Mouse (Mus musculus): ENCODE data around the gene Ube2o.
A peak's percentile ranks its signal among the peaks of the same experiment; 100 is the strongest.

Gene Ube2o

DNA sequence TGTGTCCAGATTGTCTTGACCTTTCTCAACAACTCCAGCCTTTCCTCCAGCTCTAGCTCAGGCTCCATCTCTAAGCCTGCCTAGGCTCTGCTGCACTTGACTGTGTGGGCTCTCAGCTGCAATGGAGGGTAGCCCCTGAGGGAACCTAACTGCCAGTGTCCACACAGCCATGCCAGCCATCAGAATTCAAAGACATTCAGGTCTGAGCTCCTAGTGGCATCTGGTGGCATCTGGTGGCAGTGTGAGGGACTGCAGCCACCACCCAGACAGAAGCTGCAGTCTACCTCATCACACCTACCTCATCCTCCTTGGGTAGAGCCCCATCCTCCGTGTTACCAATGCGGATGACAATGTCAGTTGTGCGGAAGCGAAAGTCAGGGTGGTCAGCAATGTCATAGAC is 38.1 kb downstream of the Ube2o start:
- DNase-seq (ENCODE audit: low spot score in 2 of 2), result no peak

DNA sequence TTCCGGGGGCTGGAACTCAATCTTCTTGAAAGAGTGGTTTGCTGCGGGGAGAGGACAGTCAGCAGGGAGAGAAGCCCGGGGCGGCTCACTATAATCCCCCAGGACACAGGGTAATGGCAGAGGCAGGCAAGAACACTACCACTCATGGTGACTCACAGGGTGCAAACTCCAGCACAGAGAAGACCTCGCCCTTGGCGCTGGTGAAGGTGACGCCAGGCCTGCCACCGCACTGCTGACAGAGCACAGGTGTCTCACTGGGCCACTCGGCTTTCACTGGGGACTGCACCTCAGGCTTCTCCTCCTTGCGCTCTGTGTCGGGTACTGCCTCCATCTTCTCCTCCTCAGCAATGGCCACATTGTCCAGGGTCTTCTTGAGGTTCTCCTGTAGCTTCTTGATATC is 40.1 kb downstream of the Ube2o start:
- no peak for DNase-seq (ENCODE audit: low spot score in 2 of 2)

DNA sequence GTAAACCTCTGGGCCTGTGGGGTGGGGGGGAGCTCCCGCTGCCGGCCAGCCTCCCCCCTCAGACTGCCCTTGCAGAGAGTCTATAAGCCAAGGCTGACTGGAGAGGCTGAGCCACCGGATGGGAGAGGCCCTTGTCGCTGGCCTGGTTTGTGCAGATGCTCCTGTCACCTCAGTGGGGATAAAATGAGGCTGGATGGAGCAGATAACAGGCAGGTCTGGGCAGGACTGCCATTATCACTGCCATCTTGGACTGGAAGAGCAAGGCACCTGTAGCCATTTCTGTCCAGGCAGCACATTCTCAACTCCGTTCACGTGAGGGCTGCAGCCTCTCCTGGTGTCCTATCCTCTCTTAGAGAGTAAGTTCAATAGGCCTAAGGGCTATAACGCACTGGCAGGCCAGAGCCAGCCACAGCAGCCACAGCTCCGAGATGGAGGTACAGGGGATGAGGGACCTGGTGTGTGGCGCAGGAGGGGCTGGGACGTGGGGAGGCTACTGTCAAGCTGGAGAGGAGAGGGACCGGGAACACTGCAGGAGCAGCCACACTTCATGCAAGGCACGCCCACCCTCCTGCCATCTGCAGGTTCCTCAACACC is 43.0 kb downstream of the Ube2o start:
- DNase-seq (ENCODE audit: low spot score in 2 of 2), result no peak

DNA sequence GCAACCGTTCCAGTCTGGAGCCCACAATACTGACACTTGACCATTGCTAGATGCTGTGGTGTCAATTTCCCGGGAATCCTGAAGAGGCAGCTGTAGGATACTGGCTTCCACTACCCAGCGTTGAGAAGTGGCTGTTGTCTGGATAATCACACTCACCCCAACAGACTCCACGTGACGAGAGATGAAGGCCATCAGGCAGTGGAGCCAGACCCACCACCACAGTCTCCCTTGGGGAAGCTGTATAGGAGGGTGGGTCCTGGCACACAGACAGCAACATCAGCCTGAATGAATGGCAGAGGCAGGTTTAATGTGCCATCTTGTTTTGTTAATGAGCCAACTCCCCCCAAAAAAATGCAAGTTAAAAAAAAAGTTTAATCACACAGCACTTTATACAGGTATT is 43.9 kb downstream of the Ube2o start:
- no peak for DNase-seq (ENCODE audit: low spot score in 2 of 2)

DNA sequence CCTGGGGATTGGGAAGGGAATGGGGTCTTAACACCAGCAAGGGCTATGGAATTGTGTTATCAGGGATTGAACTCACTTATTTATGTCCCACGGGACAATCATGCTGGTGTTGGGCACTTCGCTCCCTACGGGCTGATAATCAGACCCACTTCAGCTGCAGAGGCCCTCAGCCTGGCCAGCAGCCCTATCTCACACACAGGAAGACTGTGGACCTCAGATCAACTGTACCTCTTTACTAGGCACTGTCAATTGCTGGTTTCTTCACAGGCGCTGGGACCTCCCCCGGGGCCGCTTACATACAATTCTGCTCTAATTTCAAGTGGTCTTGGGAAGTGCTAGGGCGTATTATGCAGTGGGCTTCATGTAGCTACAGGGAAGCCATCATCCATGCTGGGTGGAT is 44.6 kb downstream of the Ube2o start:
- no peak for DNase-seq (ENCODE audit: low spot score in 2 of 2)

DNA sequence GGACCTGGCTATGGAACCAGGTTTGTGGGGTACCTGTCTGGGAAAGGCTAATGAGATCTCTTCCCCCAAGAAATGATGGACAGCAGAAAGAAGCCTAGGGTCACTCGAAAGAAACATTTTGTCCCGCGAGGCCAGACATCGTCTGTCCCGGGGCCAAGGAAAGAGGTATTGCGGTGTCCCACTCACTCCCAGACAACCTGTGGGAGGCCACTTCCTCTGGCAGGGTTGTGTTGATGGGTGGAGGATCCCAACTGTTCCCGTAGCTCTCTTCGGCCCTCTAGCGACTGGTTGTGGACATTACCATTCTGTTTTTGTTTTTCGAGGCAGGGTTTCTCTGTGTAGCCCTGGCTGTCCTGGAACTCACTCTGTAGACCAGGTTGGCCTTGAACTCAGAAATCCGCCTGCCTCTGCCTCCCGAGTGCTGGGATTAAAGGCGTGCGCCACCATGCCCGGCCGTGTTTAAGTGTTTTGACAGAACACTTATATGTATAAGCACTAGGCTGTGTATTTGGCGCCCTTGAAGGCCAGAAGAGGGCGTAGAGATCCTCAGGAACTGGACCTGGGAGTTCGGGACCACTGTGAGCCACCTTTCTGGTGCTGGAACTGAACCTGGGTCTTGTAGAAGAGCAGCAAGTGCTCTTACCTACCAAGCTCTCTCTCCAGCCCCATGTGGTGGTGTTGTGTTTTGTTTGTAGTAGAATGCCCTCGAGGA is 46.9 kb downstream of the Ube2o start:
- peak; percentile 71 to 77 for DNase-seq (ENCODE audit: low spot score in 2 of 2)

DNA sequence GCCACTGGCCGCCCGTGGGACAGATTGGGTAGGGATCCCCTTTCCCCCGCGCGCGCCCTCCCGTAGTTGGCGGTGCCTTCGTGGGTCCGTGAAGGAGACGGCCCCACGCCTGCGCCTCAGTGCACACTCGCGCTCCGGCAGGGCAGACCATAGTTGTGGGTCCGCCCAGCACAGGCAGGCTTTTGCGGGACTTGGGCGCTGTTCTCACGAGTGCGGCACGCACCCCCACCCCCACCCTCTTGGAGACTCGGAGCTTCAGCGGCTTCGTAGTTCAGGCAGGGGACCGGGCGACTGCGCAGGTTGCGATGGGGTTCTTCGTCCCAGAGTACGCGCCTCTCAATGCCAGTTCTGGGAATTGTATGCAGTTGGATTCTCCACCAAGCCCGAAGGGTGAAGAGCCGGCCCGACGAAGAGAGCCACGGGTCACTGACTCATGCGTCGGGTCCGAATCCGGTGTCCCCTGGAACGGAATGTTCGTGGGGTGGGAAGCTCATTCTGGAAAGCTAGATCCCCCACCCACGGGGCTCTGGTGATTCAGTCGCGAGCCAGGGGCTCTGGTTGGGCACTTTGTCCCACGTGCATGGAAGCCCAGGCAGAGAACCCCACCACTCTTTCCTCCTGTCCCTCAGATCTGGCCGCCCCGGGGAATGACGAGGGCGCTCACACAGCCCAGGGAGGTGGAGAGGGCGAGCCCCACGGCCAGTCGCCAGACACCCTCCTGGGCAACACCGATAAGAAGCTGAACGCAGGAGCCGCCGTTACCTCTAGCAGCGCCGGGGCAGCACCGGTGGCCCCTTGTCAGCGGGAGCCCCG is 47.7 kb downstream of the Ube2o start:
- peak; percentile 25 to 39 for DNase-seq (ENCODE audit: low spot score in 2 of 2)

DNA sequence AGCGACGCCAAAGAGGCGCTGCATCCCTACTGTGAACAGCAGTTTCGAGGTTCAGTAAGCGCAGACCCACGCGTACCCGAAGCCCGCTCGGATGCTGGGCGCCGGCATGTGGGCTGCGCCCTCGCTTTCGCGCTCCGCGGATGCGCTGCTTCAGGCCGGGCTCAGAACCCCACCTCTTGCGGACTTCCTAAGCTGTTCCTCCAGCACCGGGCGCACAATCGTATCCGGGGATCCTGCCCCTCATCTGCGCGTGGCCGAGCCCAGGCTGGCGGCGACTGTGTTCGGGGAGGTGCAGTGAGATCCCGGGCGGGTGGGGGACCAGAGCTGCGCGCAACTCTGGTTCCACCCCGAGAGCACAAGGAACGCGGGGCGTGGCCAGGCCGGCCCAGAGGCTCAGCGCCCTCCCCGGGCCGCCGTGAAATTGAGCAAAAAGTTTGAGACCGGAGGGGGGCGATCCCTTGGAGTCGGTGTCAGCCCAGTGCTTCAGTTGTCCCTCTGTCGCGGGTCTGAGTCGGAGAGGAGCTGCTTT is 48.4 kb downstream of the Ube2o start:
- peak; percentile 73 to 74 for DNase-seq (ENCODE audit: low spot score in 2 of 2)

DNA sequence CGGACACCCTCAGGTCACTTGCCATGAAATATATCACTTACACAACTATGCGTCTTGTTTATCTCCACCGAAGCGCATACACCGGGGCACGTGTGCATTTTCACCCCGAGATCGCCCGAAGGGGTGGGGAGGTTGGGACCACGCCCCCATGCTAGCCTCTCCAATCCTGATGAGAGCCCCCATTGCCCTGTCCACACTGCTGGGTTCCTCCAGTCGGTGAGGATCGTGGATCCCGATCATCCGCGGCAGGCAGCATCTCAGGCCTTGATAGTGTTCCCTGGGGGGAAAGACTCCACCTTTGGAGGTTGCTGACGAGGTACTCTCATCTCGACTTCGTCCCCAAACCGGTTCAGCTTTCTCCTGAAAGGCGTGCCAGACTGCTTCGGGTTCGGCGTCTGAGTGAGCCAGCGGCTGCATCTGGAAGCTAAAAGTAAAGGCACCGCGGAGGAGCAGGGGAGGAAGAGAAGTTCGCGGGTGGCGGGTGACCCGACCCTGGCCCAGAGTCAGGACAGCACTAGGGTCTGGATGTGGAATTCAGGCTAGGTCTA is 48.9 kb downstream of the Ube2o start:
- peak in 1 of 2 experiments; percentile 22 for DNase-seq (ENCODE audit: low spot score in 2 of 2)

DNA sequence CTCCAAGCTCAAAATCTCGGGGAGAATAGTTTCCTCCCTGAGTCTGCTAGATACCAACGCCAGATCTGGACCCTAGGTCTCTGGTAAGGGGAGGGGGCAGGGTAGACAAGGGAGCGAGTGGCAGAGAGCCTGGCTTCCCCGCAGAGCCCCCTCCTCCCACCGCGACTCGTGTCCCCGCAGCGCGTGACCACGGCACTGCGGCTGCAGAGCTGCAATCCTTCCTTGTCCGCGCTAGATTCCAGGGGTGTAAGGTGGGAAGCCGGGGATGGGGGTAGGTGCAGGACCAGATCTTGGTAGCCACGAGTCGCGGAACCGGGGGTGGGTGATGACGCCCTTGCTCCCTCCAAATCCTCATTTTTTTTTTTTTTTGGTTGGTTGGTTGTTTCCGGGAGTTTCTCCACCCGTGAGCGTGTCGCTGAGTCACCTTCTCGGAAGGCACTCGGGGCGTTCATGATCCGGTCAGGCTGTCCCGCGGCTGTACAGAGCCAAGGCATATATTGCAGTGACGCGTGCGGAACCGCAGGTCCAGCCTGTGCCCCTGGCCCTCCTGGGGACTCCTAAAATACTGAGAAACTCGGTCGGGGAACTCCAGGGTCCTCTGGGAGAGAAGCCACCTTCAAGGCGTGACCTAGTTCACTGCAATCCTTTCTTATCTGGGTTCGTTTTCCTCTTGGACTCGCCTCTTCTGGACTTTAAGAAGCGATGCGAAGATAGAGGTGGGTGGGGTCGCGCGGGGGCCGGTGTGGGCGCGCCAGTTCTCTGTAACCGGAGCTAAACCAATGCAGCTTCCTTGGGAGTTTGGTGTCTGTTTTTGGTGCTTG is 49.7 kb downstream of the Ube2o start:
- peak in 1 of 2 experiments; percentile 28 for DNase-seq (ENCODE audit: low spot score in 2 of 2)

DNA sequence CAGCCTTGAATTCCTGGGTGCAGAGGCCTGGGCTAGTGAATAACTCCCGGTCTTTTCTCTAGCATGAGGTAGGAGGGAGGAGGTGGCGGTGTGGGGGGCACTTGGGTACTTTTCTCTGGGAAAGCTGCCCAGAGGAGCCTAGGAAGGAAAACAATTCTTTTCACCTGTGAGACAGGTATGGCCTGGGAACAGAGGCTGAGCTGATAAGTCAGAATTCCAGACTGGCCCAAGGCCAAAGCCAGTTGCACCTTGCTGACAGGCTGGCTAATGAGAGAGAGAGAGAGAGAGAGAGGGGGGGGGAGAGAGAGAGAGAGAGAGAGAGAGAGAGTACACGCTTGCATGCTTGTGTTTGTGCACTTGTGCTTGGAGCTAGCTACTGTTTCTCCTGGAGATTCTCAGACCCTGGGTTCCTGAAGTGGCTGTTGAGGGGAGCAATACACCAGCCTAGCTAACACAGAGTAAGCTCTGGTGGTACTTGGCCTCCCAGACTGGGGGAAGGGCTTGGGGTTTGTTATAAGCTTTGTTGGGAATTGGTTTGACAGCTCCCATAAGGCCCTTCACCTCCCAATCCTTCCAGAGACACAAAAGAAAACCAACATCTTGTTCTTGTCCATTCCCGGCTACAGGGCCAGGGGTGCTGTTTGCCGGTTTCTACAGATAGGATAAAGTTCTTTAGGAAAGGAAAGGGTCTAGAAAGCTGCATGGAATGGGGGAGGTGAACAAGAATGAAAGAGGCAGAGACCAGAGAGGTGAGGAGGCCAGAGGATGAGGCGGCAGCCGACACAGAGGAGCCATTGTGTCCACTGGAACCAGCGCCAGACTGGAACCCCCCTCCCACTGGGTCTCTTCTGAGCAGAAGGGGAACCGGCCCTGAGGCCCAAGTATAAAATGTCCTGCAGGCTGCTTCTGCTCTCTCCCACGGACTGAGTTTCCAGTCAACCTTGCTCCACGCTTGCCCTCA is 50.8 kb downstream of the Ube2o start, which contains the start of gene Sphk1:
TSS of gene Sphk1 (plus strand) at position 739 of the 961 bp plus-strand sequence.
- DNase-seq (ENCODE audit: low spot score in 2 of 2), result no peak

DNA sequence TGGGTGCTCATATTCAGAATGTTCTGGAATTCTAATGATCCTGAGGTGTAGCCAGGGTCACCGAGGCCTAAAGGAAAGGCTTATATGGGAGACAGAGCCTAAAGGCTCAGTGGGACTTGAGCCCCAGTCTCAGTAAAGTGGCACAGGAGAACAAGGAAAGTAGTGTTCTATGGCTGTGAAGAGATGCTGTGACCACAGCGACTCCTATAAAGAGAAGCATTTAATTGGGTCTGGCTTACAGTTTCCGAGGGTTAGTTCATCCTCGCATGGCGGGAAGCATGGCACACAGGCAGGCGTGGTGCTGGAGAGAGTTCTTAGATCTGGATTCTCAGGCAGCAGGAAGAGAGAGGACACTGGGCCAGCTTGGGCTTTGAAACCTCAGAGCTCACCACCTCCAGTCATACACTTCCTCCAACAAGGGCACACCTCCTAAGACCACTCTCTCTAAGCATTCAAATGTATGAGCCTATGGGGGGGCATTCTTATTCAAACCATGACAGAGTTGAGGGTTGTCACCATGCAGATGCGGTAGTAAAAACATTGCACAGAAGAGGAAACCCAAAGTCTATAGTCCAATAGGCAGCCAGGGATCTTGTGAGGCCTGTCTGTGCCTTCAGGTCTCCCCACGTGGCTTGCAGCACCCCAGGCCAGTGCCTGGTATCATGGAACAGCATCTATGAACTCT is 52.5 kb downstream of the Ube2o start:
- DNase-seq (ENCODE audit: low spot score in 2 of 2), result no peak

DNA sequence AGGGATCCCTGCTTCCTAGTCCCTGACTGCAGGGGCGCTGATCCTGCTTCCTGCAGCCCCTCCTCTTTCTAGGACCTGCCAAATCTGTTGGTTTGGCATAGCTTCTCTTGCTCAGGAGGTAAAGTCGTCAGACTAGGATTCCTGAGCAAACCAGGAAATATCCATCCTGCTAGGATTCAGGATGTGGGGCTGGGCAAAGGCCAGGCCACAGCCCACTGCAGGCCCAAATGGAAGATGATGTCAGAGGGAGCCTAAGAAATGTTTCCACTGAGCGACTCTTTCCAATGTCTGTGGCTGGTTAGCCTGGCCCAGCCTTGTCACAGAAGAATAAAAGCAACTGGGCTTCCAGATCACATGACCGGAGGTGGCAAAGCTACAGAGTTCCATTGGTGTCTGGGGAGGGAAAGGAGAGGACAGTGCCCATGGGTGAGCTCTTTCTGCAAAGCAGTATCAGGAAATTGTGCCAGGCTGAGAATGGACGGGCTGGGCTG is 57.5 kb downstream of the Ube2o start:
- peak; percentile 63 to 81 for DNase-seq (ENCODE audit: low spot score in 2 of 2)

DNA sequence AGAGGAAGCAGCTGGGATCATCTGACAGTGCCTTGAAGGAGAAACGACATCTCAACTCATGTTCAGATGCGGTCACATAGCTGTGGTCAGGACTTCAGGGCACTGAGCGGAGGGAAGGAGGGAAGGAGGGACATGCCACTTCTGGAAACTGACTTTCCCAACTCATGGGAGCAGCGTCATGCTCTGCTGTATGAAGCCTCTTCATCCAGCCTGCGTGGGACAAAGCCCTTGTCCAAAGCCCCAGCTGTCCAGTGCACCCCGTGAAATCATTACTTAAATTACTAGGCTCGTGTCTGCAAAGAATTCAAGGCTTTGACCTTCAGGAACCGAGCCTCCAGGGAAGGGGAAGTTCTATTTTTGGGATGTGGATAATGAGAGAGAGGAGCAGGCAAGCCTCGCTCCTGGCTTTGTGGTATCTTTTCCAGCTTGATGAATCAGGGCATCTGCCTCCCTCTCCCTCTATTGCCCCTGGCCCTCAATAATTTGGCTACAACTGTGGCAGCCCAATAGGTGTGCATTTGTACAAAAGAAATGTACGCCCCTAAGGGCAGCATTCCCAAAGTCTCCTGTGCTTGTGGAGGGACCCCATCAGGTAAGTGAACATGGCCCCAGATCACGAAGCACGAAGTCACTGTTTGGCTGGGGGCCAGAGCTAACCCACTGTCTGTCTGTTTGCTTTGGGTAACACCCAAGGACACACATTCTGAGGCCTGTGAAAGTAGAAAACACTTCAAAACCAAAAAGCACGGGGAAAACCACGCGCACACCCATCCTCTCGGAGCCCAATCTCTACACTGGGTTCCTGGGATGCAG is 58.2 kb downstream of the Ube2o start:
- peak; percentile 61 to 62 for DNase-seq (ENCODE audit: low spot score in 2 of 2)

DNA sequence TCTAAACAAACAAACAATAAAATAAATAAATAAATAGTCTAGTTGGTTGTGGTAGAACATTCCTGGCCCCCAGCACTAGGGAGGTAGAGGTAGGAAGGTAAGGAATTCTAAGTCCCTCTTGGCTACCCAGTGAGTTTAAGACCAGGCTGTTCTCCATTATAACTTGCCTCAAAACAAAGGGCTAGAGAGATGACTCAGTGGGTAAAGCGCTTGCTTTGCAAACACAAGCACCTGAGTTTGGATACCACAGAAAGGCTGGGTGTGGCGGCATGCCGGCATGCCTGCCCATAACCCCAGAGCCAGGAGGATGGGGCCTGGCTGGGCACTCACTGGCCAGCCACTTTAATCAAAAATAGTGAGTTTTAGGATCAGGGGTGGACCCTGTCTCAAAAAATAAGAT is 59.2 kb downstream of the Ube2o start:
- DNase-seq (ENCODE audit: low spot score in 2 of 2), result no peak

DNA sequence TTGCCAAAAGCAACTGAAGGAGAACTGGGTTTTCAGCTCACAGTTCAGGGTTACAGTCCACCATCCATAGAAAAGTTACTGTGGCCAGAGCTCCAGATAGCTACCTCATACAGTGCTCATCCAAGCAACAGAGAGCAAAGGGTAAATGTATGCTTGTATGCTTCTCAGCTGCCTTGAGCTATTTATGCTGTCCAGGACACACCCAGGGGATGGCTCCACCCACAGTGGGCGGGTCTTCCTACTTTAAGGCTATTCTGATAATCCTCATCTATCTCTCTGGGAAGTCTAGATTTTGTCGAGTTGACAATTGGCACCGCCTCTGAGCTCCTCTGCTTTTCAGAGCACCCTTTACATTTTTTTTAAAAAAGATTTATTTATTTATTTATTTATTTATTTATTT is 60.1 kb downstream of the Ube2o start:
- no peak for DNase-seq (ENCODE audit: low spot score in 2 of 2)

DNA sequence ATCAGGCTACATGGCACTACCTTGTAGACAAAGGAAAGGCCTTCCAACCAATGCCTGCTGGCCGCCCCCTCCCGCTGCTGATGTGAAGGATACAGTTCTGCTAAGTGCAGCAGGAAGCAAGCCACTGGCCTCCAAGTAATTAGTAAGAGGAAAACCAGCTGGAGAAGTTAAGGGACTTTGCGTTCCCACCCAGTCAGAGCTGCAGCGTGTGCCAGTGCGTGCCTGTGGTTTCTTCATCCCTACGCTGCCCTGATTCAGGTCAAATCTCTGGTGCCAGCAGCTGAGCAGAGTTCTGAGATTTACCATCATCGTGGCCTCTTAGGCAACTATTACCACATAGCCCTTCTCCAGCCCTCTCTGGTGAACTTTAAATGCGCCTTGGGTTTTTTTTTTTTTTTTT is 62.8 kb downstream of the Ube2o start:
- peak; percentile 64 to 77 for DNase-seq (ENCODE audit: low spot score in 2 of 2)

DNA sequence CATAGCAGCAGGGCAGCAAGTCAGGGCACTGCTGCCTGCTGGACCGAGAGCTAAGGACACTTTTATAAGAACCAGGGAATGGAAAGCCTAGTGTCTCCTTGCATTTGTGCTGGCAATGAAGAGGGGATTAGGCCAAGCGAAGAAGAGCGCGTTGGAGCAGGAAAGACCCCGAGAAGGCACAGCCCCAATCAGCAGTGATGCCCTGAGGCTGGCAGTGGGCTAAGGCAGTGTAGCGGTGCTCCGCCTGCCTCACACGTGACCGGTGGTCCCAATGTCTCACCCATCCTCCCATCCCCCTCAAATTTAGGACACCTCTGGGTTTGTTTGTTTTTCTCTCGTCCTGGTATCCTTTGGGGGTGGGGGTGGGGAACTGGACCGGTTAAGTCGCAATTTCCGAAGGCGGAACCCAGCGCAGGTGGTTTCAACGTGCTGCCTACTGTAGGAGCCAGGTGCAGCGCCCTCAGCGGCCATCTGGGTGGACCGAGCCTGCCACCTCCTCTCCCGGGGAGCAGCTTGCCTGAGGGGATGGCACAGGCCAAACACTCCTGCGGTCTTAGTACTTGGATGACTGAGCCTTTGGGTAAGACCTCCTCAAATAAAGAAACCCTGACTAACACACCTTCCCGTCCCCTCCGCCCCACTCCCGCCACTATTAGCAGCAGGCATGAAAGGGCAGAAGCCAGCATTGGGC is 65.8 kb downstream of the Ube2o start:
- no peak for DNase-seq (ENCODE audit: low spot score in 2 of 2)

Data from heart, adult 9 months (tissue).